Mouse (Mus musculus) erythroblast, embryonic 14.5 days (primary cell): ENCODE results near the gene Ndufa1.
"Not testable (repeated sequence)": the region's sequence is repeated elsewhere in the genome, so short reads cannot be mapped to it uniquely, and the experiment has no call there.

Experiments used
- GATA1 ChIP-seq: IDR thresholded peaks from 2 replicates; pipeline ENCODE4 v1.6.1; 2012; ENCODE audit warnings: low read length, inconsistent platforms, mixed read lengths
- TAL1 ChIP-seq: IDR thresholded peaks from 3 replicates; pipeline ENCODE4 v1.6.1; 2012; ENCODE audit warnings: low read length, inconsistent platforms, mixed read lengths

- not testable (repeated sequence) for TF ChIP-seq GATA1, TAL1
Measured at GRCm38 (mm10) chrX:37144498-37144897, 46.5 kb downstream of the Ndufa1 start.
